Comparison of ENCODE assay signal across 11 mouse cellular contexts in the genomic region with DNA sequence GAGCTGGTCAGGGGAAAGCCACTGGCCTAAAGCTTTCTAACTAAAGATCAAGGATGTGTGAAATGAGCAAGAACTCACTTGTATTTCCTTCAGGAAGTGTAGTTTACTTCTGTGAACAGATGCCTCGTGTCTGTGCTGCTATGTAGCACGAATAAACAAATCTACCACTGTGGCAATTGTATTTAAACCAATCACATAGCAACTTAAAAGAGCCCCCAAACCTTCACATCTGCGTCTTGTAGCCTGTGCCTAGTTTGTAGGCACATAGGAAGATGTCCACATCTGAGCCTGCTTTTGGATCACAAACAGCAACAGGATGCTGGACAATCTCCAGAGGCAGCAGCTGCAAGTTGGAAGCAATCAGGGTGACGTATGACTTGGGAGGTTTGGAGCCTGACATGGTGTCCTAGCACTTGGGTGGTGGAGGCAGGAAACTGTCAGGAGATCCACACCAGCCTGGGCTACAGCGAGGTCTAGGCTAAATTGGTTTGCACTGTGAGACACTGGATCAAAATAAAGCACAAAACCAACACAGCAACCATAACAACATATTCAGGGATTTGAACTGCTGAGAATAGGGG. TPM values are rescaled to one million over a fixed set of nuclear protein-coding genes. Genes with fewer than 3 reads are reported as not detected.
DNase-seq lines count a peak whose midpoint lies in the region; ATAC-seq and TF ChIP-seq lines count a peak whose summit lies in the region.
"Had no signal": no experiment of that assay in that cellular context is flagged by ENCODE, and none has a peak within 500 bp of the region (broad histone marks: within the 10 kb centered on the region; RNA-seq: fewer than 3 reads in every experiment).

No protein-coding gene starts in this region.

- H3K4me1 ChIP-seq in heart, embryonic 15.5 days (replicated peaks): peaks cover 7% of the 10 kb centered on the region
- H3K4me1 ChIP-seq in kidney, embryonic 14.5 days (ENCODE audit: control insufficient read depth, insufficient read depth, low read length): peaks cover 6% of the 10 kb centered on the region; the same call in 1 of the 2 replicates
- no peaks in the 10 kb centered on the region for H3K4me1 ChIP-seq in cerebellum, adult 2 months (ENCODE audit: control insufficient read depth, insufficient read depth, low read length)

- WGBS in heart, embryonic 15.5 days: 53% methylated on average over 5 of the region's 5 CpGs
- WGBS in kidney, embryonic 14.5 days: 57% methylated on average over 5 of the region's 5 CpGs
- WGBS in cerebellum, adult 2 months: 35% methylated on average over 5 of the region's 5 CpGs

- no peak for TF ChIP-seq POLR2A in cerebellum, adult 2 months (IDR thresholded peaks at IDR 0.05; ENCODE audit: borderline replicate concordance, insufficient read depth, low read length)

- intact Hi-C loops in gastrocnemius, postnatal 14 days (cut with DNase I; ENCODE audit: low total_unique reads): no loop called here

- H3K27me3 ChIP-seq in heart, embryonic 15.5 days: no peaks in the 10 kb centered on the region
- no peaks in the 10 kb centered on the region; the same call in 1 of the 2 replicates for H3K27me3 ChIP-seq in kidney, embryonic 14.5 days (ENCODE audit: control insufficient read depth, insufficient read depth, low read length)
- no peaks in the 10 kb centered on the region for H3K27me3 ChIP-seq in cerebellum, adult 2 months (ENCODE audit: control insufficient read depth, insufficient read depth, low read length)
- H3K27me3 ChIP-seq: limb, embryonic 13.5 days had no signal

- H3K9me3 ChIP-seq in heart, embryonic 15.5 days (replicated peaks): no peaks in the 10 kb centered on the region
- no peaks in the 10 kb centered on the region for H3K9me3 ChIP-seq in kidney, embryonic 14.5 days (ENCODE audit: control insufficient read depth, low read length)
- H3K9me3 ChIP-seq: limb, embryonic 13.5 days had no signal

- H3K9ac ChIP-seq in heart, embryonic 15.5 days: no peak overlapping the region
- no peak overlapping the region for H3K9ac ChIP-seq in kidney, embryonic 14.5 days (ENCODE audit: low read depth, low read length)
- H3K9ac ChIP-seq: limb, embryonic 13.5 days had no signal

- no peak for ATAC-seq in heart, embryonic 15.5 days (replicated peaks; ENCODE audit: insufficient number of reproducible peaks, insufficient read depth, low FRiP score, low read depth)
- ATAC-seq in kidney, embryonic 14.5 days (ENCODE audit: low FRiP score, low TSS enrichment): peak; percentile 69; the same call in 1 of the 2 replicates

- TF ChIP-seq CTCF in cerebellum, adult 2 months (IDR thresholded peaks at IDR 0.05; ENCODE audit: borderline replicate concordance, insufficient read depth, low read depth, low read length): no peak

- H3K4me3 ChIP-seq in heart, embryonic 15.5 days: no peak overlapping the region
- no peak overlapping the region for H3K4me3 ChIP-seq in kidney, embryonic 14.5 days (ENCODE audit: low read length)
- no peak overlapping the region for H3K4me3 ChIP-seq in cerebellum, adult 2 months (replicated peaks; ENCODE audit: insufficient read depth, low read depth, low read length)
- H3K4me3 ChIP-seq: limb, embryonic 13.5 days had no signal

- peak overlapping the region; percentile 43; the same call in 1 of the 2 replicates for H3K27ac ChIP-seq in heart, embryonic 15.5 days
- peak overlapping the region; percentile 24; the same call in 1 of the 2 replicates for H3K27ac ChIP-seq in kidney, embryonic 14.5 days (ENCODE audit: low read depth, low read length)
- no peak overlapping the region for H3K27ac ChIP-seq in cerebellum, adult 2 months (ENCODE audit: insufficient read depth, low read length)
- H3K27ac ChIP-seq: limb, embryonic 13.5 days had no signal

- DNase-seq in gastrocnemius, postnatal 14 days: peak; percentile 69
- DNase-seq in lung, postnatal 25 days (ENCODE audit: low spot score): peak; percentile 77
- no peak for DNase-seq in spleen, postnatal 4 days (ENCODE audit: low spot score in 2 of 2)
- no peak for DNase-seq in embryo, embryonic 9.5 days (ENCODE audit: extremely low spot score)
- no peak for DNase-seq in cerebellum, adult 2 months
- DNase-seq: midbrain, embryonic 14.5 days had no signal

- H3K36me3 ChIP-seq in heart, embryonic 15.5 days: no peaks in the 10 kb centered on the region
- no peaks in the 10 kb centered on the region for H3K36me3 ChIP-seq in kidney, embryonic 14.5 days (ENCODE audit: control insufficient read depth, insufficient read depth, low read length)
- H3K36me3 ChIP-seq: limb, embryonic 13.5 days had no signal

- H3K4me2 ChIP-seq in heart, embryonic 15.5 days: no peak overlapping the region
- H3K4me2 ChIP-seq in kidney, embryonic 14.5 days (replicated peaks; ENCODE audit: low read depth, low read length): no peak overlapping the region
- H3K4me2 ChIP-seq: limb, embryonic 13.5 days had no signal

RNA-seq across cellular contexts. Expression of a gene that starts 7.9 kb away (rescaled TPM):
- not detected for total RNA-seq in gastrocnemius, postnatal 14 days (2021)
- polyA plus RNA-seq in heart, embryonic 15.5 days (2015; fragmentation: Nextera tagmentation; extraction: Ambion mirVana): 0.04 TPM in 1 of 2 replicates, not detected in the other
- polyA plus RNA-seq in kidney, embryonic 14.5 days (2014; fragmentation: Nextera tagmentation; extraction: Ambion mirVana): 0.10 TPM in 1 of 2 replicates, not detected in the other
- polyA plus RNA-seq in cerebellum, adult 2 months (2012; rRNA removed): 0.10 TPM in 2 replicates
- total RNA-seq: adrenal gland, postnatal 36 days had no signal
- polyA plus RNA-seq: forebrain, embryonic 11.5 days had no signal

RNA-seq across cellular contexts. Expression of a gene that starts 14.7 kb away (rescaled TPM):
- 10 to 100 TPM; 10.8 to 11.4 TPM for total RNA-seq in gastrocnemius, postnatal 14 days (2021)
- 0.21 and 0.25 TPM in 2 replicates for polyA plus RNA-seq in heart, embryonic 15.5 days (2015; fragmentation: Nextera tagmentation; extraction: Ambion mirVana)
- polyA plus RNA-seq in kidney, embryonic 14.5 days (2014; fragmentation: Nextera tagmentation; extraction: Ambion mirVana): 1.2 and 2.3 TPM in 2 replicates
- 0.62 and 1.0 TPM in 2 replicates for polyA plus RNA-seq in cerebellum, adult 2 months (2012; rRNA removed)

RNA-seq across cellular contexts. Expression of a gene that starts 18.6 kb away (rescaled TPM):
- 10 to 100 TPM; 12.7 to 18.5 TPM for total RNA-seq in gastrocnemius, postnatal 14 days (2021)
- 75.6 and 76.8 TPM in 2 replicates for polyA plus RNA-seq in heart, embryonic 15.5 days (2015; fragmentation: Nextera tagmentation; extraction: Ambion mirVana)
- polyA plus RNA-seq in kidney, embryonic 14.5 days (2014; fragmentation: Nextera tagmentation; extraction: Ambion mirVana): 96.0 and 104 TPM in 2 replicates
- polyA plus RNA-seq in cerebellum, adult 2 months (2012; rRNA removed): 74.1 and 88.9 TPM in 2 replicates

RNA-seq across cellular contexts. Expression of a gene that starts 37.9 kb away (rescaled TPM):
- total RNA-seq in gastrocnemius, postnatal 14 days (2021): under 1 TPM; 0.10 to 0.35 TPM
- 1.3 and 1.9 TPM in 2 replicates for polyA plus RNA-seq in heart, embryonic 15.5 days (2015; fragmentation: Nextera tagmentation; extraction: Ambion mirVana)
- polyA plus RNA-seq in kidney, embryonic 14.5 days (2014; fragmentation: Nextera tagmentation; extraction: Ambion mirVana): 1.7 and 1.9 TPM in 2 replicates
- polyA plus RNA-seq in cerebellum, adult 2 months (2012; rRNA removed): 0.38 and 0.74 TPM in 2 replicates

RNA-seq across cellular contexts. Expression of a gene that starts 38.6 kb away (rescaled TPM):
- total RNA-seq in gastrocnemius, postnatal 14 days (2021): 10 to 100 TPM; 49.2 to 53.1 TPM
- polyA plus RNA-seq in heart, embryonic 15.5 days (2015; fragmentation: Nextera tagmentation; extraction: Ambion mirVana): 60.4 and 66.9 TPM in 2 replicates
- 91.5 and 136 TPM in 2 replicates for polyA plus RNA-seq in kidney, embryonic 14.5 days (2014; fragmentation: Nextera tagmentation; extraction: Ambion mirVana)
- 57.0 and 68.4 TPM in 2 replicates for polyA plus RNA-seq in cerebellum, adult 2 months (2012; rRNA removed)

Comparison
In these comparisons a context has a peak if more than half of its experiments do, and no peak if none do; other contexts are left out.
1. DNase-seq: peak in gastrocnemius, postnatal 14 days (single experiment) and lung, postnatal 25 days (single experiment); none in spleen, postnatal 4 days (0 of 2), embryo, embryonic 9.5 days (single experiment) and cerebellum, adult 2 months (0 of 2).